Mouse (Mus musculus) small intestine, adult 2 months (tissue): ENCODE measurements at regions not wholly inside any gene's neighbourhood (a gene's known extent, or its start where the extent isn't known, plus 50 kb on each side); places are given as distances from the start of the nearest gene placed in this dataset.

ENCODE experiments used
- H3K27ac ChIP-seq: fragments of 200-500 bp; 2 replicates; pipeline ENCODE4 v1.5.1; 2012; ENCODE audit warnings: low read depth, low read length, control low read depth, inconsistent platforms; ENCODE audit not compliant: insufficient read depth
- H3K27me3 ChIP-seq: fragments of 200-500 bp; 2 replicates; pipeline ENCODE4 v1.6.1; 2012; ENCODE audit warnings: mild to moderate bottlenecking, moderate library complexity, low read length, inconsistent platforms; ENCODE audit not compliant: control insufficient read depth, insufficient read depth
- H3K36me3 ChIP-seq: fragments of 200-500 bp; 2 replicates; pipeline ENCODE4 v1.6.1; 2012; ENCODE audit warnings: mild to moderate bottlenecking, low read length, control low read depth, inconsistent platforms; ENCODE audit not compliant: control insufficient read depth, insufficient read depth
- H3K4me1 ChIP-seq: fragments of 200-500 bp; 2 replicates; pipeline ENCODE4 v1.6.1; 2012; ENCODE audit warnings: low read length, inconsistent platforms, mixed read lengths; ENCODE audit not compliant: control insufficient read depth, insufficient read depth, insufficient read length
- H3K4me3 ChIP-seq: fragments of 200-500 bp; 2 replicates; pipeline ENCODE4 v1.5.1; 2012; ENCODE audit warnings: low read depth, mild to moderate bottlenecking, control low read depth, inconsistent platforms, low read length, moderate library complexity
- CTCF ChIP-seq: fragments of 200-500 bp; IDR thresholded peaks from 2 replicates; pipeline ENCODE4 v1.5.1; 2012; ENCODE audit warnings: low read depth, mild to moderate bottlenecking, control low read depth, inconsistent platforms, low read length, moderate library complexity, mixed read lengths; ENCODE audit not compliant: insufficient replicate concordance, insufficient read length; ENCODE audit errors: extremely low read depth
- POLR2A ChIP-seq: fragments of 200-500 bp; IDR thresholded peaks from 2 replicates; pipeline ENCODE4 v1.6.1; 2012; ENCODE audit warnings: low read depth, mild to moderate bottlenecking, control low read depth, inconsistent platforms, low read length, moderate library complexity
- WGBS: fragments of 180-500 bp; shearing (Covaris S2); methylation state at CpG from one replicate; pipeline ENCODE4 v1.1.7; 2018; 5-methylcytosine and 5-hydroxymethylcytosine counted together

DNA sequence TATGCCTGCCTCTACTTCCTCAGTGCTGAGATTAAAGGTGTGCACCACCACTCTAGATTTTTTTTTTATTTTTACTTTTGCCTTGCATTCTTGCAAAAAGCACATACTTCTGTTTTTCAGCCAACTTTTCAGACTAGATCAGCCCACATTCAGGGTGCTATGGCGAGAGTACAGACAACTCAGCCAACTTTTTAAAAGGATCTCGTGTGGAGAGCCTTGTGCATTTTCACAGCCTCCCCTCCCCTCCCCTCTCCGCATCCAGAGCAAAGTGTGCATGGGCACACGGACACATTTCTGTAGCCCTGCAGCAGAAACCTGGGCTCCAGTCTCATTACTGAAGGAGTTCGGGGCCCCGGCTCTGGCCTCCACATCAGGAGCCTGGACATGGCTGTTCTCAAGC is 52.6 kb upstream of the Slc6a6 start:
- Histone ChIP-seq H3K4me1 (no peaks in the 10 kb centered on the region; the same call in 1 of the 2 replicates), H3K4me3 (no peak overlapping the region), H3K27me3 (no peaks in the 10 kb centered on the region), H3K36me3 (no peaks in the 10 kb centered on the region), H3K27ac (no peak overlapping the region)
- WGBS = 93% methylated on average over 6 of the region's 6 CpGs
- TF ChIP-seq CTCF = no peak
- TF ChIP-seq POLR2A = no peak
